Mouse (Mus musculus): Measurements from ENCODE around the gene H3f3a. TPM values are rescaled to one million over a fixed set of nuclear protein-coding genes. Genes with fewer than 3 reads are reported as not detected.

H3f3a gene
- polyA plus RNA-seq, 1 experiment from 2014 or later: 2,557 TPM

DNA sequence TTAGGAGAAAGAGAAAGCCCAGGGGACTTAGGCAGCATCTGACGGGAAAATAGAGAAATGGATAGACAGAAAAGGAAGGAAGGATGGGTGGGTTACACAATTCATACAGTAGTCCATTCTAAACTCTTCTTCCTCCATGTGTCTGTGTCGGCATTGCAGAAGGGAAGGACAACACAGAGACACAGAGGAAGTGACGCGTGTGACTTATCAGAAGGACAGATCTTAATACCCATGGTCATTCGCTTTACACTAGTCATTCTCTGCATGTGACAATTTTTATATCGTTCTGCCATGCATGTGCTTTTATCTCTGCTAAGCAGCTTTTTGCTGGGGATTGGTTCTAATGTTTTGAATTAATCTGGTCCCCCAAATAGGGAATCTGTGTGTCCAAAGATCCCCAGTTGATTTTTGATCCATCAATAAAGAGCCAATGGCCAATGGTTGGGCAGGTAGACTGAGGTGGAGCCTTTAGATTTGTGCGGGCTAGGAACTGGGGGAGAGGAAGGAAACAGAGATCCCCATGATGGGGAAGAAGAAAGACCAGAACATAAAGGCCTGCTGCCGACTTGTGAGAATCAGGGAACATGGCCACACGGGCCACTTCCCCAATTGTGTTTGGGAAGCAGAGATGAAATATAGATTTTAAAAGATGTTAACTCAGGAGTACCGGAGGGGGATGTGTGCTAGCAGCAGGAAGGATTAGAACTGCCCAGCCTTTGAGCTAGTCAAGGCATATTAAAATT, 21.7 kb upstream of the H3f3a start:
- 86% methylated on average over 10 of the region's 10 CpGs for WGBS
- Histone ChIP-seq H3K4me2 (ENCODE audit: low read length) (no peak overlapping the region), H3K9ac (ENCODE audit: low read depth, low read length) (no peak overlapping the region), H3K36me3 (ENCODE audit: insufficient read depth, low read length) (no peaks in the 10 kb centered on the region), H3K4me1 (replicated peaks; ENCODE audit: insufficient read depth, low read length) (no peaks in the 10 kb centered on the region), H3K27ac (no peak overlapping the region), H3K4me3 (replicated peaks; ENCODE audit: low read depth, low read length) (no peak overlapping the region), H3K27me3 (ENCODE audit: insufficient read depth, low read length) (no peaks in the 10 kb centered on the region), H3K9me3 (replicated peaks; ENCODE audit: low read length) (no peaks in the 10 kb centered on the region)
- DNase-seq (ENCODE audit: low spot score) (no peak), ATAC-seq (replicated peaks; ENCODE audit: low FRiP score, low read depth) (no peak)
- no peak for TF ChIP-seq CTCF (IDR thresholded peaks at IDR 0.05; ENCODE audit: low read depth)

GRCm38 (mm10) chr1:180830588-180831346, 17.0 kb upstream of the H3f3a start:
- Histone ChIP-seq H3K4me2 (ENCODE audit: low read length) (peak overlapping the region; percentile 30; the same call in 1 of the 2 replicates), H3K9ac (ENCODE audit: low read depth, low read length) (no peak overlapping the region), H3K27ac (no peak overlapping the region)

DNA sequence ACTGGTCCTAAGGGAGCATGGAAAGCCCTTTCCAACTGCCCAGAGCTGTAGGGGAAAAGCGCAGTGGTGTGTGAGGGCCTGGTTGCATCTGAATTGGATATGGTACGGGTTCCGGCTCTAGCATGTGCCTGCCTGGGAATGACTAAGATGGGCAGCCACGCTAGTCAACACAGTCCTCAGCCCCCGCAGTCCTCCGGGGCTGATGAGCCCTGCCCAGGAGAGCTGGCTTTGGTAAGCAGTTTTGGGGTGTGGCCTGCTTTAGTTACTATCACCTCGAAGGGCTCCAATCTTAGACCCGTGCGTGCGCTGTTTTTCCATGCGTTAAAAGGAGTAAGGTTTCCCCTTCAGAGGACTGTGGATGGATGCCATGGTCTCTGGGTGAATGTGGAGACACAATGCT, 16.4 kb upstream of the H3f3a start:
- Histone ChIP-seq H3K9ac (ENCODE audit: low read depth, low read length) (no peak overlapping the region), H3K4me1 (replicated peaks; ENCODE audit: insufficient read depth, low read length) (peaks cover 8% of the 10 kb centered on the region; the same call in 1 of the 2 replicates), H3K4me2 (ENCODE audit: low read length) (peak overlapping the region; percentile 30; the same call in 1 of the 2 replicates), H3K27ac (no peak overlapping the region), H3K9me3 (replicated peaks; ENCODE audit: low read length) (no peaks in the 10 kb centered on the region), H3K36me3 (ENCODE audit: insufficient read depth, low read length) (no peaks in the 10 kb centered on the region), H3K4me3 (replicated peaks; ENCODE audit: low read depth, low read length) (no peak overlapping the region), H3K27me3 (ENCODE audit: insufficient read depth, low read length) (no peaks in the 10 kb centered on the region)
- DNase-seq (ENCODE audit: low spot score) (no peak), ATAC-seq (replicated peaks; ENCODE audit: low FRiP score, low read depth) (no peak; the same call in 1 of the 2 replicates)
- TF ChIP-seq CTCF (IDR thresholded peaks at IDR 0.05; ENCODE audit: low read depth): no peak
- 51% methylated on average over 11 of the region's 11 CpGs for WGBS

More at GRCm38 (mm10) chr1:180830588-180831346, 17.0 kb upstream of the H3f3a start:
- Histone ChIP-seq H3K27me3 (ENCODE audit: insufficient read depth, low read length) (no peaks in the 10 kb centered on the region), H3K4me1 (replicated peaks; ENCODE audit: insufficient read depth, low read length) (peaks cover 8% of the 10 kb centered on the region; the same call in 1 of the 2 replicates), H3K36me3 (ENCODE audit: insufficient read depth, low read length) (no peaks in the 10 kb centered on the region), H3K4me3 (replicated peaks; ENCODE audit: low read depth, low read length) (no peak overlapping the region), H3K9me3 (replicated peaks; ENCODE audit: low read length) (no peaks in the 10 kb centered on the region)
- no peak for ATAC-seq (replicated peaks; ENCODE audit: low FRiP score, low read depth)
- WGBS: 22% methylated on average over 14 of the region's 14 CpGs
- no peak for TF ChIP-seq CTCF (IDR thresholded peaks at IDR 0.05; ENCODE audit: low read depth)
- DNase-seq (ENCODE audit: low spot score): peak; percentile 31

- no peak overlapping the region for H3K27ac ChIP-seq
- ATAC-seq (replicated peaks; ENCODE audit: low FRiP score, low read depth): no peak
Measured at GRCm38 (mm10) chr1:180829775-180830174, 16.0 kb upstream of the H3f3a start.

GRCm38 (mm10) chr1:180826634-180827033, 12.9 kb upstream of the H3f3a start:
- H3K27me3 ChIP-seq (ENCODE audit: insufficient read depth, low read length): no peaks in the 10 kb centered on the region
- no peaks in the 10 kb centered on the region for H3K36me3 ChIP-seq (ENCODE audit: insufficient read depth, low read length)
- no peak overlapping the region for H3K4me2 ChIP-seq (ENCODE audit: low read length)
- H3K9me3 ChIP-seq (replicated peaks; ENCODE audit: low read length): no peaks in the 10 kb centered on the region
- no peak overlapping the region for H3K9ac ChIP-seq (ENCODE audit: low read depth, low read length)
- H3K4me1 ChIP-seq (replicated peaks; ENCODE audit: insufficient read depth, low read length): peaks cover 8% of the 10 kb centered on the region; the same call in 1 of the 2 replicates
- TF ChIP-seq CTCF (IDR thresholded peaks at IDR 0.05; ENCODE audit: low read depth): no peak
- ATAC-seq (replicated peaks; ENCODE audit: low FRiP score, low read depth) (no peak), DNase-seq (ENCODE audit: low spot score) (no peak)
- no peak overlapping the region for H3K27ac ChIP-seq
- 95% methylated on average over 4 of the region's 4 CpGs for WGBS
- no peak overlapping the region for H3K4me3 ChIP-seq (replicated peaks; ENCODE audit: low read depth, low read length)

More at GRCm38 (mm10) chr1:180829775-180830174, 16.0 kb upstream of the H3f3a start:
- H3K4me1 ChIP-seq (replicated peaks; ENCODE audit: insufficient read depth, low read length): peaks cover 8% of the 10 kb centered on the region; the same call in 1 of the 2 replicates
- H3K4me2 ChIP-seq (ENCODE audit: low read length): no peak overlapping the region
- DNase-seq (ENCODE audit: low spot score): no peak
- H3K9ac ChIP-seq (ENCODE audit: low read depth, low read length): no peak overlapping the region
- WGBS: 74% methylated on average over 11 of the region's 11 CpGs
- TF ChIP-seq CTCF (IDR thresholded peaks at IDR 0.05; ENCODE audit: low read depth): no peak
- no peaks in the 10 kb centered on the region for H3K9me3 ChIP-seq (replicated peaks; ENCODE audit: low read length)
- no peaks in the 10 kb centered on the region for H3K27me3 ChIP-seq (ENCODE audit: insufficient read depth, low read length)
- no peak overlapping the region for H3K4me3 ChIP-seq (replicated peaks; ENCODE audit: low read depth, low read length)
- H3K36me3 ChIP-seq (ENCODE audit: insufficient read depth, low read length): no peaks in the 10 kb centered on the region

- Histone ChIP-seq H3K27ac (no peak overlapping the region), H3K9me3 (replicated peaks; ENCODE audit: low read length) (no peaks in the 10 kb centered on the region), H3K27me3 (ENCODE audit: insufficient read depth, low read length) (no peaks in the 10 kb centered on the region), H3K4me2 (ENCODE audit: low read length) (no peak overlapping the region), H3K36me3 (ENCODE audit: insufficient read depth, low read length) (no peaks in the 10 kb centered on the region), H3K9ac (ENCODE audit: low read depth, low read length) (no peak overlapping the region), H3K4me1 (replicated peaks; ENCODE audit: insufficient read depth, low read length) (0 out of 2 replicates have a peak, but pooled peaks cover 2% of the 10 kb centered on the region), H3K4me3 (replicated peaks; ENCODE audit: low read depth, low read length) (no peak overlapping the region)
- WGBS: 66% methylated on average over 3 of the region's 3 CpGs
- no peak for ATAC-seq (replicated peaks; ENCODE audit: low FRiP score, low read depth)
- DNase-seq (ENCODE audit: low spot score): no peak
- no peak for TF ChIP-seq CTCF (IDR thresholded peaks at IDR 0.05; ENCODE audit: low read depth)
Measured at GRCm38 (mm10) chr1:180824721-180825120, 11.0 kb upstream of the H3f3a start.

Measured in kidney, postnatal 0 days (tissue).